28 mouse cellular contexts compared by ENCODE assay signal in genomic region chr10:95348457-95348856, GRCm38 (mm10).
"Had no signal": no experiment of that assay in that cellular context is flagged by ENCODE, and none has a peak within 500 bp of the region (broad histone marks: within the 10 kb centered on the region; RNA-seq: fewer than 3 reads in every experiment).

No protein-coding gene starts in this region.

- H3K4me3 ChIP-seq: gastrocnemius, adult 2 months; heart, adult 2 months; heart, embryonic 13.5 days; heart, embryonic 15.5 days; hindbrain, embryonic 10.5 days; hindbrain, embryonic 12.5 days; kidney, embryonic 15.5 days; limb, embryonic 10.5 days; limb, embryonic 12.5 days; liver, embryonic 13.5 days had no signal

- H3K27me3 ChIP-seq: heart, embryonic 13.5 days; heart, embryonic 15.5 days; hindbrain, embryonic 12.5 days; kidney, embryonic 15.5 days; limb, embryonic 12.5 days; liver, embryonic 13.5 days had no signal

- H3K27ac ChIP-seq: gastrocnemius, adult 2 months; heart, adult 2 months; heart, embryonic 13.5 days; heart, embryonic 15.5 days; hindbrain, embryonic 10.5 days; hindbrain, embryonic 12.5 days; hindbrain, embryonic 14.5 days; kidney, embryonic 15.5 days; kidney, postnatal 0 days; limb, embryonic 10.5 days; limb, embryonic 12.5 days; liver, embryonic 13.5 days had no signal

- H3K36me3 ChIP-seq: heart, embryonic 13.5 days; heart, embryonic 15.5 days; hindbrain, embryonic 10.5 days; hindbrain, embryonic 12.5 days; kidney, embryonic 15.5 days; limb, embryonic 10.5 days; limb, embryonic 12.5 days; liver, embryonic 13.5 days had no signal

- ATAC-seq: hindbrain, embryonic 16.5 days; inflammation-experienced regulatory T-cells, adult 6 months had no signal

- H3K4me1 ChIP-seq: heart, embryonic 13.5 days; heart, embryonic 15.5 days; hindbrain, embryonic 10.5 days; hindbrain, embryonic 12.5 days; kidney, embryonic 15.5 days; limb, embryonic 10.5 days; limb, embryonic 12.5 days; liver, embryonic 13.5 days had no signal

- DNase-seq: gastrocnemius, adult 2 months; gastrocnemius, postnatal 10 days; gastrocnemius, postnatal 25 days; heart, adult 2 months; heart, postnatal 14 days; heart, postnatal 4 days; kidney, adult 11 months; kidney, adult 2 months; kidney, adult 9 months; kidney, postnatal 14 days; kidney, postnatal 36 days; layer of hippocampus, adult 9-11 months; layer of hippocampus, postnatal 36 days; liver; liver, embryonic 13.5 days had no signal

- H3K9ac ChIP-seq: heart, embryonic 13.5 days; heart, embryonic 15.5 days; hindbrain, embryonic 12.5 days; hindbrain, embryonic 14.5 days; kidney, embryonic 15.5 days; limb, embryonic 12.5 days; liver, embryonic 13.5 days had no signal

- H3K9me3 ChIP-seq: heart, embryonic 15.5 days; hindbrain, embryonic 12.5 days; limb, embryonic 10.5 days; liver, embryonic 13.5 days had no signal

- H3K4me2 ChIP-seq: heart, embryonic 11.5 days; heart, embryonic 13.5 days; heart, embryonic 15.5 days; hindbrain, embryonic 12.5 days; hindbrain, embryonic 14.5 days; kidney, embryonic 15.5 days; limb, embryonic 12.5 days; liver, embryonic 11.5 days; liver, embryonic 13.5 days had no signal
